Mouse (Mus musculus): ENCODE results near the gene Sugp1. TPM values are rescaled to one million over a fixed set of nuclear protein-coding genes. Genes with fewer than 3 reads are reported as not detected.

Sugp1 gene
- total RNA-seq, 2 experiments from 2014 or later: 48.3 to 51.7 TPM

GRCm38 (mm10) chr8:70104922-70105321 is 62.3 kb downstream of the Sugp1 start:
- no peak for DNase-seq (ENCODE audit: low spot score in 2 of 2)

DNA sequence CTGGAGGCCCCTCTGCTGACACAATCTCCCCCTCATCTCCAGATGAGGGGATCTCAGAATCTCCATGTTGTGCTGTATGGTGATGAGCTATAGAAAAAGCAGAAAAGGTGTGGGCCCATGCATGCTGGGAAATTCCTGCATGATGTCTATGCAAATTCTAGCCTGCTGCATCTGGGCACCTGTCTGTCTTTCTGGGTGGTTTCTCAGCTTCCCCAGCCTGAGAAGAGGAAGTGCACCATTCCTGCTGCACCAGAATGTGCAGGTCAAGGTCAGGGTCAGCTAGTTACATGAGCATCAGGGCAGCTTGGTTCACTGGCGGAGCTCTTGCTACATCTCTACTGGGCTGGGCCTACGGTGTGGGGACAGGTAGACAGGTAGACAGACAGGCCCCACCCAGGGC is 67.8 kb downstream of the Sugp1 start:
- DNase-seq (ENCODE audit: low spot score in 2 of 2): no peak

DNA sequence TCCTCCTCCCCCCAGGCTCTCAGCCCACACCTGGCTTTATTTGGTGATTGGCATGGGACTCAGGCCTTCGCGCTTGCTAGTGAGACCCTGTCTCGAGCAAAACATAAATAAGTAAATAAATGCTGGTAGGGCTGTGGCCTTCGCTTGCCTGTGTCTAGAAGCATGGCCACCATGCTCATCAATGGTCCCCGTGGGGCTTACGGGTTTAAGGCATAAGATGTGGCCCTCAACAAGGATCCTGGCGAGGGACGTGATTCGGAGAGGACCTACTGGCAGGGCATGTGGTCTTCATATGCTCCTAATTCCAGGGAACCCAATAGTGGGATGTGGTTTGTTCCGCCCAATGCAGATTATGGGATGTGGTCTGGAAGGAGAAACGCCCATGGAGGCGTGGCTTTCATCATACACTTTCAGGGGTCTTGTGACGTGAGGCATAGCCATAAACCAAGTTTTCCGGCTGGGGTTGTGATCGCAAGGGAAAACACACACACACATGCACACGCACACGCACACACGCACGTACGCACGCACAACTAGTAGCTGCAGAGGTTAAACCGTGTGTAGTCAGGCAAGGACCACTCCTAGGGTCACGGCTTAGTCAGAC is 68.7 kb downstream of the Sugp1 start:
- DNase-seq (ENCODE audit: low spot score in 2 of 2): no peak

DNA sequence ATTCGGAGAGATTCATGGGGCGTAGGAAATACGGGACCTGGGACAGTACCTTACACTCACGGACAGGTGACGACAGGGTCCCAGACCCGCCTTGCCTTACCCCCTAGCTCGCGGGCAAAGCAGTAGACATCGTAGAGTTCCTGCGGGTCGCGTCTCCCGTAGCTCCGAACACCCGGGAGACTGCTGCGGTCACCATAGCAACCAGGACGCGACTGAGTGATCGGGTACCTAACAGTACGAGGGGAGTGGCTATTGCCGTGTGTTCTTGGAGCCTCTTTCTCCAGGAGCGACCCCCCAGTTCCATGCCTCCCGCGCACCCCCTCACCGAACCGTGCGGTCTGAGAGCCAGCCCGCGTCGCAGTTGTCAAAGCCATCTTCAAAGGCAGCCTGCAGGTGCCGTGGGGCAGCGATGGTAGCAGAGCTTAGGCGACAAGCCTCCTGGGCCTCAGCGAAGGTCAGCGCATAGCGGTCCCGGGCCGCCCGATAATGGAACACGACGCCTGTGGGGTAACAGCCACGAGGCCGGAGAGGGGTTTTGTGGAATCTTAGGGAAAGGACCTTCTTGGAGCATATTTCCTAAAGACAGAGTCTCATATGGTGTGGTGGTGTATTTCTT is 69.9 kb downstream of the Sugp1 start:
- no peak for DNase-seq (ENCODE audit: low spot score in 2 of 2)

DNA sequence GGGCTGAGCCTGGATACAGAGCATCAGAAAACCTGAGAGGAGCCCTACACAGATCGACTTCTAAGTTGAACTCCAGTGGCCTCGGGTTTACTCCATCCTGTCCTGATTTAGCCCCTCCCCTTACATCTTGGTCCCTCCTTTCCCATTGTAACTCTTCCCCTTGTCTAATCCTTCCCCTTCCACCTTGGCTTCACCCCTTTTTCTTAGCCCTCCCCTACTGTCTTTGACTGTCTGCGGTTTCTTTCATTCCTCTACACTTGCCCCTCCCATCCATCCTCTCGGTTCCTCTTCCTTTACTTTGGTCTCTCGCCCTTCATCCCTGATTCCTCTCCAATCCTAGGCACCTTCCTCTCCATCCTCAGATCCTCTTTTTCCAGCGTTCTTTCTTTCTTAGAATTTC is 71.9 kb downstream of the Sugp1 start:
- no peak for DNase-seq (ENCODE audit: low spot score in 2 of 2)

- no peak for DNase-seq (ENCODE audit: low spot score in 2 of 2)
Observed at GRCm38 (mm10) chr8:70114892-70115291, 72.3 kb downstream of the Sugp1 start.

DNA sequence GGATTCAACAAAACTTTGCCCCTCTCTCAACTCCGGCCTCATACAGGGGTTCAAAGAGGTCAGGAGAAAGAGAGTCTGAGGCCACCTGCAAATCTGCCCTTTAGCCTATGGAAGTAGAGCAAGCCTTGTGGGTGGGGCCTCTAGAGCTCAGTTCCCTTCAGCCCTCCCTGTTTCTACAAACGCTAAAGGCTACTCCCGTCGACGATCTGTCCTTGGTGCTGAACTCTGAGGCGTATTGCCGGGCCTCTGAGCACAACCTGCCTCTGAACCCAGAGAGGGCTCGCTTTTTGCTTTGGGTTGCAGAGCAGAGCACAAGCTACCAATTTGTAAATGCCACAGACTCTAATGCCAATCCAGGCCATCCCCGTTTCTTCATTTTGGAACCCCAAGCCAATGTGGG is 75.0 kb downstream of the Sugp1 start:
- DNase-seq (ENCODE audit: low spot score in 2 of 2): no peak

GRCm38 (mm10) chr8:70118726-70119700 is 76.4 kb downstream of the Sugp1 start:
- peak; percentile 50 to 77 for DNase-seq (ENCODE audit: low spot score in 2 of 2)

DNA sequence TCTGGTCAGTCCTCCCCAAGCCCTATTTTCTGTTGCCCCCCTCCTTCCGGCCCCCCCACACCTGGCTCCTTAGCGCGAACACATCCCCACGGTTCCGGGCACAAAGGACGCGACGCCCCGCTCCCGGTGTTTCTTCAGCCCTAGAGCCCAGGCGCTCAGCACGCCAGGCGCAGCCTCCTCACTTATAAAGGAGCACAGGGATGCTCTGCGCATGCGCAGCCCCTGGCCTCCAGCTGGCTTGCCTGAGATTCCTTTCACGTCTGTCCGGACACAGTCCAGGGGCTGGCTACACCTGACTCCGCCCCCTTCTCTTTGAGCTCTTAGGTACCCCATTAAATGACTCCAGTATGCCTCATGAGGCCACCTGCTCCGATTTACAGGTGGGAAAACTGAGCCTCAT is 78.1 kb downstream of the Sugp1 start, which contains the start of gene Ncan:
TSS of gene Ncan (minus strand) at position 207 of the 400 bp plus-strand sequence.
- peak; percentile 84 to 94 for DNase-seq (ENCODE audit: low spot score in 2 of 2)

Small RNAs within 50 kb of the gene (microRNA-seq; reads per million reads assigned to microRNA genes)
- gene Mir7066: 11.1 reads per million in 2 experiments

Other genes with a start within 250 kb of the Sugp1 start
- gene Gmip, start 234.1 kb upstream of the Sugp1 start, total RNA-seq (2021): 10 to 100 TPM; 12.1 to 13.3 TPM
- gene Lpar2, start 220.4 kb upstream of the Sugp1 start, total RNA-seq (2021): under 1 TPM; 0.43 to 0.50 TPM
- gene Pbx4, start 210.3 kb upstream of the Sugp1 start, total RNA-seq (2021): 10 to 100 TPM; 12.4 to 14.0 TPM
- gene Cilp2, start 155.1 kb upstream of the Sugp1 start, total RNA-seq (2021): under 1 TPM; 0.48 to 0.59 TPM
- under 1 TPM; 0.25 to 0.33 TPM for gene Tssk6, start 140.6 kb upstream of the Sugp1 start, total RNA-seq (2021)
- gene Ndufa13, start 140.3 kb upstream of the Sugp1 start, total RNA-seq (2021): 100 to 1,000 TPM; 154 to 158 TPM
- 10 to 100 TPM; 37.5 to 39.6 TPM for gene Yjefn3, start 140.1 kb upstream of the Sugp1 start, total RNA-seq (2021)
- 10 to 100 TPM; 32.5 to 37.3 TPM for gene Gatad2a, start 46.4 kb upstream of the Sugp1 start, total RNA-seq (2021)
- gene Mau2, start 79 bp upstream of the Sugp1 start, total RNA-seq (2021): 10 to 100 TPM; 70.4 to 72.5 TPM
- gene Tm6sf2, start 30.1 kb downstream of the Sugp1 start, total RNA-seq (2021): 1 to 10 TPM; 5.3 to 7.5 TPM
- 100 to 1,000 TPM in 1 of 2 experiments, 10 to 100 TPM in 1; 89.6 to 104 TPM for gene Hapln4, start 40.6 kb downstream of the Sugp1 start, total RNA-seq (2021)
- 100 to 1,000 TPM; 122 to 124 TPM for gene Ncan, start 78.1 kb downstream of the Sugp1 start, total RNA-seq (2021)
- gene Nr2c2ap, start 88.5 kb downstream of the Sugp1 start, total RNA-seq (2021): 10 to 100 TPM; 28.1 to 30.1 TPM
- gene Rfxank, start 96.3 kb downstream of the Sugp1 start, total RNA-seq (2021): 10 to 100 TPM; 16.0 to 16.4 TPM
- 10 to 100 TPM; 45.3 to 47.7 TPM for gene Borcs8, start 96.7 kb downstream of the Sugp1 start, total RNA-seq (2021)
- under 1 TPM; 0.28 to 0.57 TPM for gene Mef2b, start 96.9 kb downstream of the Sugp1 start, total RNA-seq (2021)
- gene Tmem161a, start 129.5 kb downstream of the Sugp1 start, total RNA-seq (2021): 10 to 100 TPM; 49.9 to 50.3 TPM
- gene Slc25a42, start 169.5 kb downstream of the Sugp1 start, total RNA-seq (2021): 10 to 100 TPM; 39.3 to 41.8 TPM
- 100 to 1,000 TPM; 112 to 123 TPM for gene Sugp2, start 191.4 kb downstream of the Sugp1 start, total RNA-seq (2021)
- 10 to 100 TPM; 41.2 to 41.4 TPM for gene Armc6, start 191.7 kb downstream of the Sugp1 start, total RNA-seq (2021)
- gene Homer3, start 240.0 kb downstream of the Sugp1 start, total RNA-seq (2021): 10 to 100 TPM; 71.9 to 76.0 TPM